Mouse (Mus musculus) CH12.LX (cell line): ENCODE measurements around the gene Olfr424. TPM values are rescaled to one million over a fixed set of nuclear protein-coding genes. Genes with fewer than 3 reads are reported as not detected.

ENCODE experiments used
- DNase-seq: peaks from one replicate; pipeline ENCODE4 v3.0.0-alpha.2; 2013; ENCODE audit errors: extremely low read depth
- H3K27ac ChIP-seq: 2 replicates; pipeline ENCODE4 v1.5.1; 2012; ENCODE audit warnings: low read depth, mild to moderate bottlenecking, control low read depth, moderate library complexity; ENCODE audit not compliant: insufficient read depth
- H3K27me3 ChIP-seq: replicated peaks from 2 replicates; pipeline ENCODE3; 2012; ENCODE audit warnings: inconsistent platforms
- H3K36me3 ChIP-seq, 2 experiments: replicated peaks in 1 of 2; 2 replicates each; pipeline versions ENCODE3 to v1.6.1; 2012; ENCODE audit warnings: inconsistent platforms in 1 of 2, low read length in 1 of 2, mild to moderate bottlenecking in 1 of 2, mixed read lengths in 1 of 2, moderate library complexity in 1 of 2; ENCODE audit not compliant: control insufficient read depth in 1 of 2, insufficient read depth in 1 of 2
- H3K4me1 ChIP-seq, 2 experiments: 2 replicates each; pipeline ENCODE4 v1.6.1; 2012; ENCODE audit warnings: inconsistent platforms in 1 of 2, moderate library complexity in 1 of 2; ENCODE audit not compliant: insufficient read depth in 2 of 2, control insufficient read depth in 1 of 2
- H3K4me2 ChIP-seq: 2 replicates; pipeline ENCODE4 v1.6.1; 2012; ENCODE audit warnings: low read depth, mild to moderate bottlenecking, control low read depth; ENCODE audit not compliant: poor library complexity, insufficient read depth, severe bottlenecking
- H3K4me3 ChIP-seq, 3 experiments: fragments of 150-350 bp in 1 of 3; sonication (generic) in 1 of 3; replicated peaks in 1 of 3; 2 replicates each; pipeline versions ENCODE3 to v1.5.1; 2011 to 2012; ENCODE audit warnings: low read depth in 2 of 3, low read length in 2 of 3, mild to moderate bottlenecking in 2 of 3, moderate library complexity in 2 of 3, control low read depth in 1 of 3, improper control_type of control experiment in 1 of 3, inconsistent platforms in 1 of 3, mixed read lengths in 1 of 3; ENCODE audit not compliant: poor library complexity in 1 of 3
- H3K79me2 ChIP-seq: replicated peaks from 2 replicates; pipeline ENCODE4 v1.6.1; 2012; ENCODE audit warnings: mild to moderate bottlenecking, moderate library complexity; ENCODE audit not compliant: control insufficient read depth, poor library complexity, insufficient read depth, severe bottlenecking; ENCODE audit errors: extremely low read depth
- H3K9ac ChIP-seq: 2 replicates; pipeline ENCODE4 v1.6.1; 2012; ENCODE audit warnings: low read depth, mild to moderate bottlenecking, control low read depth, moderate library complexity; ENCODE audit not compliant: insufficient read depth
- H3K9me3 ChIP-seq: replicated peaks from 2 replicates; pipeline ENCODE3; 2012; ENCODE audit warnings: low read length, inconsistent platforms, mixed read lengths
- CHD1 ChIP-seq: IDR thresholded peaks from 2 replicates; pipeline ENCODE4 v1.6.1; 2012; ENCODE audit warnings: low read depth, low read length, improper control_type of control experiment, inconsistent platforms
- CHD2 ChIP-seq: IDR thresholded peaks from 2 replicates; pipeline ENCODE4 v1.6.1; 2011; ENCODE audit warnings: low read length, improper control_type of control experiment
- E2F4 ChIP-seq: IDR thresholded peaks from 2 replicates; pipeline ENCODE4 v1.6.1; 2011; ENCODE audit warnings: low read depth, low read length, improper control_type of control experiment; ENCODE audit not compliant: insufficient replicate concordance
- ELF1 ChIP-seq: IDR thresholded peaks from 2 replicates; pipeline ENCODE4 v1.6.1; 2014; ENCODE audit warnings: low read depth, mild to moderate bottlenecking, inconsistent platforms, low read length, improper control_type of control experiment
- EP300 ChIP-seq: IDR thresholded peaks from 2 replicates; pipeline ENCODE4 v1.6.1; 2011; ENCODE audit warnings: low read length, improper control_type of control experiment
- ETS1 ChIP-seq: conservative IDR thresholded peaks from 2 replicates; pipeline ENCODE4 v1.6.1; 2012; ENCODE audit warnings: low read depth, mild to moderate bottlenecking, inconsistent platforms, low read length, improper control_type of control experiment, moderate library complexity
- GABPA ChIP-seq: IDR thresholded peaks from 2 replicates; pipeline ENCODE4 v1.6.1; 2012; ENCODE audit warnings: low read depth, low read length, improper control_type of control experiment, inconsistent platforms; ENCODE audit not compliant: insufficient replicate concordance
- HCFC1 ChIP-seq: IDR thresholded peaks from 2 replicates; pipeline ENCODE4 v1.6.1; 2012; ENCODE audit warnings: low read depth, mild to moderate bottlenecking, inconsistent platforms, low read length, improper control_type of control experiment
- IRF4 ChIP-seq: IDR thresholded peaks from 2 replicates; pipeline ENCODE4 v1.6.1; 2014; ENCODE audit warnings: low read depth, mild to moderate bottlenecking, inconsistent platforms, low read length, improper control_type of control experiment
- JUN ChIP-seq: IDR thresholded peaks from 2 replicates; pipeline ENCODE4 v1.6.1; 2011; ENCODE audit warnings: low read depth, mild to moderate bottlenecking, low read length, improper control_type of control experiment, moderate library complexity; ENCODE audit not compliant: insufficient read depth
- KAT2A ChIP-seq: IDR thresholded peaks from 2 replicates; pipeline ENCODE4 v1.6.1; 2012; ENCODE audit warnings: low read length, improper control_type of control experiment, inconsistent platforms; ENCODE audit not compliant: insufficient replicate concordance
- MAX ChIP-seq: IDR thresholded peaks from 2 replicates; pipeline ENCODE4 v1.6.1; 2011; ENCODE audit warnings: low read length, improper control_type of control experiment
- MXI1 ChIP-seq: IDR thresholded peaks from 2 replicates; pipeline ENCODE4 v1.6.1; 2011; ENCODE audit warnings: mild to moderate bottlenecking, low read depth, low read length, improper control_type of control experiment
- MYC ChIP-seq: IDR thresholded peaks from 2 replicates; pipeline ENCODE4 v1.6.1; 2011; ENCODE audit warnings: low read depth, mild to moderate bottlenecking, improper control_type of control experiment, low read length
- NELFE ChIP-seq: IDR thresholded peaks from 2 replicates; pipeline ENCODE4 v1.6.1; 2011; ENCODE audit warnings: low read depth, low read length, improper control_type of control experiment
- NRF1 ChIP-seq: IDR thresholded peaks from 2 replicates; pipeline ENCODE4 v1.6.1; 2014; ENCODE audit warnings: low read depth, mild to moderate bottlenecking, inconsistent platforms, low read length, improper control_type of control experiment, moderate library complexity
- POLR2A ChIP-seq: IDR thresholded peaks from 2 replicates; pipeline ENCODE4 v1.6.1; 2011; ENCODE audit warnings: low read depth, mild to moderate bottlenecking, improper control_type of control experiment, low read length
- POLR2AphosphoS2 ChIP-seq: IDR thresholded peaks from 2 replicates; pipeline ENCODE4 v1.6.1; 2011; ENCODE audit warnings: low read depth, low read length, improper control_type of control experiment
- RAD21 ChIP-seq: IDR thresholded peaks from 2 replicates; pipeline ENCODE4 v1.6.1; 2011; ENCODE audit warnings: low read depth, mild to moderate bottlenecking, low read length, improper control_type of control experiment, moderate library complexity
- SIN3A ChIP-seq: IDR thresholded peaks from 2 replicates; pipeline ENCODE4 v1.6.1; 2012; ENCODE audit warnings: low read length, improper control_type of control experiment, inconsistent platforms
- SMC3 ChIP-seq: IDR thresholded peaks from 2 replicates; pipeline ENCODE4 v1.6.1; 2011; ENCODE audit warnings: low read depth, low read length, improper control_type of control experiment
- TBP ChIP-seq: conservative IDR thresholded peaks from 2 replicates; pipeline ENCODE4 v1.6.1; 2011; ENCODE audit warnings: low read depth, low read length, improper control_type of control experiment
- UBTF ChIP-seq: IDR thresholded peaks from 2 replicates; pipeline ENCODE4 v1.6.1; 2012; ENCODE audit warnings: low read depth, mild to moderate bottlenecking, inconsistent platforms, low read length, improper control_type of control experiment, moderate library complexity
- ZKSCAN1 ChIP-seq: IDR thresholded peaks from 2 replicates; pipeline ENCODE4 v1.6.1; 2012; ENCODE audit warnings: low read depth, inconsistent platforms, low read length, improper control_type of control experiment, borderline replicate concordance
- ZNF384 ChIP-seq: IDR thresholded peaks from 2 replicates; pipeline ENCODE4 v1.6.1; 2012; ENCODE audit warnings: low read depth, low read length, improper control_type of control experiment, inconsistent platforms
- dilution Hi-C: fragments of 300-500 bp; cut with MboI; formaldehyde crosslinking; loops from 2 replicates; pipeline ENCODE4 v1.14.3; 2020; ENCODE audit warnings: low sequenced_read_pairs; ENCODE audit not compliant: extremely low pct_unique_long_range_greater_than_20kb, extremely low pct_ligation_motif_present
- in situ Hi-C: fragments of 300-500 bp; cut with MboI; formaldehyde crosslinking; loops from 3 replicates; pipeline ENCODE4 v1.14.3; 2019; ENCODE audit warnings: low sequenced_read_pairs, low pct_ligation_motif_present, low pct_unique_long_range_greater_than_20kb, mixed read lengths
- polyA plus RNA-seq: library from polyadenylated mRNA; unstranded; fragments of >175 nt; gene quantifications from 2 replicates; pipeline ENCODE4 v1.2.1, GENCODE M21; 2012; ENCODE audit warnings: low read depth; ENCODE audit not compliant: insufficient read length
- total RNA-seq, 2 experiments: library from RNA; depleted of rRNA; stranded (reverse); fragments of 300-350 nt in 1 of 2; fragments of >200 nt in 1 of 2; gene quantifications; 2 replicates each; pipeline ENCODE4 v1.2.3; 2012 to 2014

The Olfr424 gene
- not detected in 2 replicates for total RNA-seq (2012; rRNA removed)
- not detected in 2 replicates for total RNA-seq (2014; rRNA removed)
- not detected in 2 replicates for polyA plus RNA-seq

GRCm38 (mm10) chr1:174131217-174131616, at the start of gene Olfr424:
Gene Olfr424 (plus strand): TSS chr1:174131517.
- Histone ChIP-seq H3K9me3 (no peaks in the 10 kb centered on the region), H3K4me3 (no peak within 1 kb of the TSS), H3K4me1 (peaks cover 0 to 2% of the 10 kb centered on the region in 2 experiments; a peak in 1 of 4 replicates), H3K27ac (no peak within 1 kb of the TSS), H3K79me2 (no peaks in the 10 kb centered on the region), H3K36me3 (no peaks in the 10 kb centered on the region), H3K9ac (no peak within 1 kb of the TSS), H3K27me3 (no peaks in the 10 kb centered on the region), H3K4me2 (no peak within 1 kb of the TSS)
- no peak for DNase-seq
- dilution Hi-C loops: no loop called here
- TF ChIP-seq RAD21 (no peak), TBP (no peak), MXI1 (no peak), EP300 (no peak), CHD2 (no peak), NELFE (no peak), IRF4 (no peak), KAT2A (no peak), NRF1 (no peak), POLR2AphosphoS2 (no peak), ZKSCAN1 (no peak), MYC (no peak), UBTF (no peak), JUN (no peak)
- in situ Hi-C loops: no loop called here

GRCm38 (mm10) chr1:174084031-174084430, 47.3 kb upstream of the Olfr424 start, which contains the start of gene Olfr429:
Gene Olfr429 (plus strand): TSS chr1:174084331.
- Histone ChIP-seq H3K9me3 (no peaks in the 10 kb centered on the region), H3K4me3 (no peak within 1 kb of the TSS), H3K9ac (no peak within 1 kb of the TSS), H3K36me3 (no peaks in the 10 kb centered on the region), H3K4me2 (no peak within 1 kb of the TSS), H3K4me1 (no peaks in the 10 kb centered on the region), H3K27me3 (no peaks in the 10 kb centered on the region), H3K79me2 (no peaks in the 10 kb centered on the region), H3K27ac (no peak within 1 kb of the TSS)
- TF ChIP-seq UBTF (no peak), HCFC1 (no peak), CHD1 (no peak), ELF1 (no peak), GABPA (no peak), EP300 (no peak), RAD21 (no peak), JUN (no peak), E2F4 (no peak), ETS1 (no peak), MAX (no peak), POLR2AphosphoS2 (no peak), ZNF384 (no peak), TBP (no peak), SIN3A (no peak), SMC3 (no peak), POLR2A (no peak)
- in situ Hi-C loops: loop anchor here (25.0 kb wide), 2 partner anchors 222 to 622 kb away; no protein-coding TSS in a partner anchor
- dilution Hi-C loops: no loop called here
- no peak for DNase-seq
